Mouse (Mus musculus) cortical plate, adult 2 months (tissue): ENCODE data around the gene Nenf.

Experiments used
- CTCF ChIP-seq: fragments of 200-500 bp; IDR thresholded peaks from 2 replicates; pipeline ENCODE4 v1.5.1; 2011; ENCODE audit warnings: mild to moderate bottlenecking, control low read depth, low read length; ENCODE audit not compliant: insufficient read depth; ENCODE audit errors: extremely low read depth
- POLR2A ChIP-seq: fragments of 200-500 bp; IDR thresholded peaks from 2 replicates; pipeline ENCODE4 v1.6.1; 2011; ENCODE audit warnings: mild to moderate bottlenecking, low read length, control low read depth; ENCODE audit not compliant: insufficient read depth; ENCODE audit errors: extremely low read depth

DNA sequence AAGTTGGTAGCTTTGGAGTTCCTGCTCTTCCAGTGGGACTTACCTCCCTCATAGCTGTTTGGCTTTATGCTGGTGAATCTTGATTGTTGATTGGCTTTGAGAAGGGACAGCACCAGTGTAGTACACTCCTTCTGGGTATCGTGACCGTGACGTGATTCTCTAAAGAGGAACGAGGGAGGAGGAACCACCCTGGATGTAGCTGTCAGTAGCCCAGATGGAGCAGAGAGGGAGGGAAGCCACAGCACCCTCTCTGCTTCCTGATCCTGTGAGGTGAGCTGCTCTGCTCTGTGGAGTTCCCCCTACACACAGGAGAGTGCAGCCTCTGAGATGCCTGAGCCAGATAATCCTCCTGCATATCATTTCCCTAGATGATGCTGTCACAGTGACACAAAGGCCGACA lies 16.5 kb upstream of the Nenf start:
- TF ChIP-seq CTCF (no peak), POLR2A (no peak)
